Mouse (Mus musculus): ENCODE measurements at regions not wholly inside any gene's neighbourhood (a gene's known extent, or its start where the extent isn't known, plus 50 kb on each side); places are given as distances from the start of the nearest gene placed in this dataset.

DNA sequence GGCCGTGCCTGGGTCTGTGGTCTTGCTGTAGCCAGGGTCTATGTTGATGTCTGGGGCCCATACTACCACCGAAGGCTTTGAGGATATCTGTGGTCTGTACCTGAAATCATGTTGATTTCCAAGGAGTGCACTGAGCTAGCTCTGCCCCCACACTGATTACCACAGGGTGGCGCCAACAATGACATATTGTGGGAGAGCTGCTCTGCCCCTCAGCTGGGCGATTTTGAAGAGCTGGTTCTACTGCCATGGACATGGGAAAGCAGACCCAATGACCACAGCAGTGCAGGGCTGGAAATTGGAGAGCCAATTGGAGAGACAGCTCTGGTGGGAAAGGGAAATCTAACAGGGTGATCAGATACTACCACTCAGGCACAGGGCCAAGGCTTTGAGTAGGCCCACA is 85.0 kb upstream of the Tas2r134 start:
- peak; percentile 5 for DNase-seq
- 88% methylated on average over 4 of the region's 4 CpGs for WGBS
- no peak overlapping the region for H3K27ac ChIP-seq (ENCODE audit: insufficient read depth, low read depth, low read length)
- no peaks in the 10 kb centered on the region for H3K27me3 ChIP-seq (replicated peaks; ENCODE audit: control insufficient read depth, insufficient read depth, low read length)
- H3K36me3 ChIP-seq (ENCODE audit: control insufficient read depth, insufficient read depth, low read length): no peaks in the 10 kb centered on the region
- H3K4me3 ChIP-seq (ENCODE audit: insufficient read depth, low read depth, low read length): no peak overlapping the region
- TF ChIP-seq POLR2A (IDR thresholded peaks at IDR 0.05; ENCODE audit: low read depth, low read length) (no peak), CTCF (conservative IDR thresholded peaks at IDR 0.05; ENCODE audit: insufficient read depth, insufficient read length, low read depth, low read length) (peak; percentile 46)
- no peaks in the 10 kb centered on the region for H3K4me1 ChIP-seq (ENCODE audit: control insufficient read depth, insufficient read depth, low read length)

DNA sequence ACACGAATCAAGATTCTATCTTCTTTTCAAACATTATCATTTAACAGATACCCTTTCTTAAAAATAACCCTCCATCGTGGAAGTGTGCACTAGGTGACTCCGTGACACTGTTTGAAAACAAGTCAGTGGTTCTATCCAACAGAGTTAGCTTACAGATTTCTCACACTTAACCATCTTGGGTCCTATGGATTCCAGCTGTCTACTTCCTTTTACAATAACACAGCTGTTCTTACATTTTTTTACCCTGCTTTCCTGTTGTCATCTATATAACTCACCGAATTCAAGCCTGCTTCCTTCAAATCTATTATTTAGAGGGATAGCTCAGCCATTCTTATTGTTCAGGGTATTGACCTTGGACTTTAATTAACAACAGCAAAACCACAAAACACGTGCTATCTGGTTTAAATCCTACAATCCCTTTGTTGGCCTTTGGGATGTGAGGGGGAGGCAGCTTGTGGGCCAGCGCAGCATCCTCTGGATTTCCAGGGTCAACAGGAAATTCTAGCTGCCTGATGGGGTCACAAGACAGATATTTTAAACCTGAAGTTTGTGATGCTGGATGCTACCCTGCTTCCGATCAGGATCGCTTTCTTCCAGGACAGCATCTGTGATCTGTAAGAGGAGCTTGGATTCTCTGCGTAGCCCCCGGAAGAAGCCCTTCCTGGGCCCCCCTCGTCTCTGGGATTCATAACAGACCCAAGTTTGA is 94.4 kb upstream of the Tas2r134 start:
- TF ChIP-seq POLR2A (IDR thresholded peaks at IDR 0.05; ENCODE audit: low read depth, low read length) (no peak), CTCF (conservative IDR thresholded peaks at IDR 0.05; ENCODE audit: insufficient read depth, insufficient read length, low read depth, low read length) (no peak)
- H3K4me3 ChIP-seq (ENCODE audit: insufficient read depth, low read depth, low read length): no peak overlapping the region
- H3K27me3 ChIP-seq (replicated peaks; ENCODE audit: control insufficient read depth, insufficient read depth, low read length): no peaks in the 10 kb centered on the region
- 43% methylated on average over 11 of the region's 11 CpGs for WGBS
- peak; percentile 4 for DNase-seq
- H3K36me3 ChIP-seq (ENCODE audit: control insufficient read depth, insufficient read depth, low read length): no peaks in the 10 kb centered on the region
- no peak overlapping the region for H3K27ac ChIP-seq (ENCODE audit: insufficient read depth, low read depth, low read length)
- no peaks in the 10 kb centered on the region for H3K4me1 ChIP-seq (ENCODE audit: control insufficient read depth, insufficient read depth, low read length)

DNA sequence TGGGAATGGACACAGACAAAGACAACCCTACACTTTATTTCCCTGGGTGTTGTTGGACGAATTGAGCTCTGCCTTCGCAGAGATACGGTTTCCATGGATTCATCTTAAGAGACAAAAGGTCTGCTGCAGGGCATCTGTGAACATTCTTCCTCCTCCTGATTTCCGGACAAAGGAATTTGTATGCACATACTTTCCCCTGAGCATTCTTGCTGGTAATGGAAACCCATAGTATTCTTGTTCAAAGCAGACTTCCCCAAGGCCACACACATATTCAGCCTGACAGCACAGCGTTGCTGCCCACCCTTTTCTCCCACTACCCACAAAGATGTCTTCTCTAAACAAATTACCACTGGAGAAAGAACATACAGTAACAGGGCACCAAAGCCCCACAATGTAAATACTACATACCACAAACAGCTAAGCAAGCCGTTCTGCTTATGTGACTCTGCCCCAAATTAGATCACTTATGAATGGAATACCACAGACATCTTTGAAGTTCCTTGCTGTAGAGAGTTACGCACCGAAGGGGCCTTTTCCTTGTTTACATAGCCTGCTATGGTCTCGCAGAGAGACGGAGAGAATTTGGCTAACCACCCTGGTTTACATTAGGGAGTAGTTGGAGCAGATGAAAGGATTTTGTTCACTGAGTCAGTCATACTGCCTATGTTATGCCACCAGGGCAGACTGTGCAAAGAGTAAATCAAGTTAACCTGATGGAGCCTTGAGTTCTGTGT is 96.0 kb upstream of the Tas2r134 start:
- no peak for TF ChIP-seq POLR2A (IDR thresholded peaks at IDR 0.05; ENCODE audit: low read depth, low read length)
- no peaks in the 10 kb centered on the region for H3K36me3 ChIP-seq (ENCODE audit: control insufficient read depth, insufficient read depth, low read length)
- no peak overlapping the region for H3K4me3 ChIP-seq (ENCODE audit: insufficient read depth, low read depth, low read length)
- no peak overlapping the region for H3K27ac ChIP-seq (ENCODE audit: insufficient read depth, low read depth, low read length)
- 63% methylated on average over 10 of the region's 10 CpGs for WGBS
- no peaks in the 10 kb centered on the region for H3K4me1 ChIP-seq (ENCODE audit: control insufficient read depth, insufficient read depth, low read length)
- DNase-seq: no peak
- H3K27me3 ChIP-seq (replicated peaks; ENCODE audit: control insufficient read depth, insufficient read depth, low read length): no peaks in the 10 kb centered on the region

DNA sequence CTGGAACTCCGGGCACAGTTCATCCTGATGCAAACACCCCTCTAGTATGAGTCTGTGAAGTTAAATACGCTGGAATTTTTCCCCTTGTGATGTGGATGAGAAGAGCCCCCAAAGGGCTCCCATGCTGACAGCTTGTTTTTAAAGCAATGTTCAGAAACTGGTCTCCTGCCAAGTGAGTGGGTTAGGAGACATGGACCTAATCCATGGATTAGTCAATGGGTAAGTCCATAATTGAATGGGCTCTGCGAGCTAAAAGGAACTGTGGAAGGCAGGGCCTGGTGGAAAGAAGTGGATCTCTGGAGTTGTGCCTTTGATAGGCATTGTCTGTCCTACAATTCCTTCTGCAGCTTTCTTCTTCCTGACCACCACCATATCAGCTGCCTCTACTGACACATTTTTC is 104.5 kb upstream of the Tas2r134 start:
- Histone ChIP-seq H3K27me3 (replicated peaks; ENCODE audit: control insufficient read depth, insufficient read depth, low read length) (no peaks in the 10 kb centered on the region), H3K4me1 (ENCODE audit: control insufficient read depth, insufficient read depth, low read length) (peaks cover 3% of the 10 kb centered on the region; the same call in 1 of the 2 replicates), H3K4me3 (ENCODE audit: insufficient read depth, low read depth, low read length) (no peak overlapping the region), H3K27ac (ENCODE audit: insufficient read depth, low read depth, low read length) (no peak overlapping the region), H3K36me3 (ENCODE audit: control insufficient read depth, insufficient read depth, low read length) (no peaks in the 10 kb centered on the region)
- 90% methylated on average over 3 of the region's 3 CpGs for WGBS
- no peak for TF ChIP-seq CTCF (conservative IDR thresholded peaks at IDR 0.05; ENCODE audit: insufficient read depth, insufficient read length, low read depth, low read length)
- TF ChIP-seq POLR2A (IDR thresholded peaks at IDR 0.05; ENCODE audit: low read depth, low read length): no peak
- DNase-seq: no peak

DNA sequence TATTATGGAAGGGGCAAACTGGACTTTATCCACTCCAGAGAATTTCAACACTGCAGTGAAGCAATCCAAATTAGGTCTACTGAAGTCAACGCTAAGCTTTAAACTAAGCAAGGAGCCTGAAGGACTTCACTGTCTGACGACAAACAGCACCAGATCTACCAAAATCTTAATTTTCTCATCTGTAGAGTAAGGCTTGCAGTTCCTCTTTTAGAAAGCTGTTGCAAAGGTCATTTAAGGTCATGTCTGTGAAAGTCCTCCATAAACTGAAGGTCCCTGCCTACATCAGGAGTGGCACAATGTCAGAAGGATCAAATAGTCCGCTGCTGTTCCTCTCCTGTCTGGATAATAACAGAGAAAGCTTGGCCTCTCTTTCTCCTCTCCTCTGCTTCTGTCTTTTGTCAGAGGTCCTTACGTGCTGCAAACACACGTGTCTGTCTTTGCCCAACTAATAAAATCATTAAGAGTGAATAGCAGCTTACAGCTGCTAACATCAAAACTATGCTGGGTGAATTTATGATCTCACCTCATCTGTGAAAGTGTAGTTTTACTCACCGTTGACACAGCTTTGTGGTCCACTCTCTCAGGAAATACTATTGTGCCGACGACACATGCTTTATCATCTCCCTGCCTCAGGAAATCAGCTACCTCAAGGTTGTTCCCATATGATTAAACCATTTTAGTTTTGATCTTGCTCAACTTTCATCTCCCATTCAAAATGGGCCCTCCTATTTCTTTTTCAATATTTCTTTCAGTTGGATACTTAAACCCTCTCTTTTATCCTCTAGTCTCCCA is 117.9 kb upstream of the Tas2r134 start:
- WGBS: 56% methylated on average over 8 of the region's 8 CpGs
- no peak overlapping the region for H3K4me3 ChIP-seq (ENCODE audit: insufficient read depth, low read depth, low read length)
- no peak overlapping the region for H3K27ac ChIP-seq (ENCODE audit: insufficient read depth, low read depth, low read length)
- H3K27me3 ChIP-seq (replicated peaks; ENCODE audit: control insufficient read depth, insufficient read depth, low read length): no peaks in the 10 kb centered on the region
- DNase-seq: no peak
- no peak for TF ChIP-seq POLR2A (IDR thresholded peaks at IDR 0.05; ENCODE audit: low read depth, low read length)
- TF ChIP-seq CTCF (conservative IDR thresholded peaks at IDR 0.05; ENCODE audit: insufficient read depth, insufficient read length, low read depth, low read length): no peak
- no peaks in the 10 kb centered on the region; the same call in 1 of the 2 replicates for H3K4me1 ChIP-seq (ENCODE audit: control insufficient read depth, insufficient read depth, low read length)
- H3K36me3 ChIP-seq (ENCODE audit: control insufficient read depth, insufficient read depth, low read length): no peaks in the 10 kb centered on the region

DNA sequence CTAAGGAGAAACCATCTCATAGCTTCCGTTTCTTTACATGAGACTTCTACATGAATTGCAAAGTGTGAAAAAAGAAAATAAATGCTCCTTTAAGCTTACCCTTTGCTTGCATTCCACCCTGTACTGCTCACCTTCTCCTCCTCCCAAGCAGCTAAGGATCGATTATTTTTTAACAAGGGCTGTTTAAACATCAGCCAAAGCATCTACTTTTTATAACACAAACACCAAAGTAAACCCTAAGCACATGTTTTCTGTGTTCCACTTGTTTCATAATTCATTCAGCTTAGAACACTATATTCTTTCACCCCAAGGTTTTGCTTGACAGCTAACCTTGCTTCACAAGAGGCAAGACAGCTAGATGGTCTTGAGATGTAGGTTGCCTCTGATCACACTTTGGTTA is 129.4 kb upstream of the Tas2r134 start:
- no peaks in the 10 kb centered on the region for H3K27me3 ChIP-seq (replicated peaks; ENCODE audit: control insufficient read depth, insufficient read depth, low read length)
- no peaks in the 10 kb centered on the region for H3K36me3 ChIP-seq (ENCODE audit: control insufficient read depth, insufficient read depth, low read length)
- H3K27ac ChIP-seq (ENCODE audit: insufficient read depth, low read depth, low read length): peak overlapping the region; percentile 83
- no peak overlapping the region for H3K4me3 ChIP-seq (ENCODE audit: insufficient read depth, low read depth, low read length)
- peaks cover 6% of the 10 kb centered on the region for H3K4me1 ChIP-seq (ENCODE audit: control insufficient read depth, insufficient read depth, low read length)
- TF ChIP-seq POLR2A (IDR thresholded peaks at IDR 0.05; ENCODE audit: low read depth, low read length) (no peak), CTCF (conservative IDR thresholded peaks at IDR 0.05; ENCODE audit: insufficient read depth, insufficient read length, low read depth, low read length) (no peak)
- WGBS: 37% methylated on average over 2 of the region's 2 CpGs
- peak; percentile 59 for DNase-seq

DNA sequence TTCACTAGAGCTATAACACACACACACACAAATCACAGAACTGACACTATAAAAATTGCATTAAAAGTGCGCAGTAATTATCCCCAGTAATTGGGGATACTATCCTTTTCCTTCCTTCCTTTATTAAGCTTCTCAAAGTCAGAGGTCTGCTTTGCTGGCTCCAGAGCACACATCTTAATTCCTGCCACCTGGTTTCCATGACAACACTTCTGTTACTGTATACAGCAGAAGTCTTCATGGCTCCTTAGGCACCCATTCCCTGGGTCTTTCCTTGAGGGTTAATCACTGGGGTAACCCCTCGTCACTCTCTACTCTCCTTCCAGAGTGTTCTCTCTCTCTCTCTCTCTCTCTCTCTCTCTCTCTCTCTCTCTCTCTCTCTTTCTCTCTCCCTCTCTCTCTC is 153.6 kb upstream of the Tas2r134 start:
- 74% methylated on average over 2 of the region's 2 CpGs for WGBS

More for the DNA sequence above, 153.6 kb upstream of the Tas2r134 start:
- peaks cover 5% of the 10 kb centered on the region; the same call in 1 of the 2 replicates for H3K4me1 ChIP-seq (ENCODE audit: control insufficient read depth, insufficient read depth, low read length)
- H3K27ac ChIP-seq (ENCODE audit: insufficient read depth, low read depth, low read length): no peak overlapping the region
- H3K36me3 ChIP-seq (ENCODE audit: control insufficient read depth, insufficient read depth, low read length): no peaks in the 10 kb centered on the region
- no peak for DNase-seq
- H3K4me3 ChIP-seq (ENCODE audit: insufficient read depth, low read depth, low read length): no peak overlapping the region
- H3K27me3 ChIP-seq (replicated peaks; ENCODE audit: control insufficient read depth, insufficient read depth, low read length): no peaks in the 10 kb centered on the region
- TF ChIP-seq CTCF (conservative IDR thresholded peaks at IDR 0.05; ENCODE audit: insufficient read depth, insufficient read length, low read depth, low read length) (no peak), POLR2A (IDR thresholded peaks at IDR 0.05; ENCODE audit: low read depth, low read length) (no peak)

Measured in kidney, adult 2 months (tissue).